Mouse (Mus musculus) cerebellum, adult 2 months (tissue): ENCODE results near the gene Aldh1a1.

Source experiments
- CTCF ChIP-seq: fragments of 200-500 bp; IDR thresholded peaks from 2 replicates; pipeline ENCODE4 v1.5.1; 2011; ENCODE audit warnings: low read depth, mild to moderate bottlenecking, control low read depth, low read length, moderate library complexity, borderline replicate concordance; ENCODE audit not compliant: insufficient read depth
- POLR2A ChIP-seq: fragments of 200-500 bp; IDR thresholded peaks from 2 replicates; pipeline ENCODE4 v1.6.1; 2011; ENCODE audit warnings: low read length, control low read depth, borderline replicate concordance; ENCODE audit not compliant: insufficient read depth

GRCm38 (mm10) chr19:20601739-20602138, 109.2 kb downstream of the Aldh1a1 start:
- TF ChIP-seq CTCF (no peak), POLR2A (no peak)
